Mouse (Mus musculus) hindbrain, embryonic 12.5 days (tissue): ENCODE measurements around the gene Rasgef1c. TPM values are rescaled to one million over a fixed set of nuclear protein-coding genes. Genes with fewer than 3 reads are reported as not detected.

Experiments used
- ATAC-seq: fragments of 200-750 bp; cut with Nextera tagmentation; 2 replicates; pipeline ENCODE4 v1.8.0; 2017; ENCODE audit warnings: moderate TSS enrichment; ENCODE audit not compliant: low FRiP score
- H3K27ac ChIP-seq: fragments of 300-500 bp; sonication (generic); 2 replicates; pipeline ENCODE4 v1.5.1; 2016; ENCODE audit warnings: mild to moderate bottlenecking
- H3K27me3 ChIP-seq: fragments of 300-500 bp; sonication (generic); 2 replicates; pipeline ENCODE4 v1.6.1; 2016; ENCODE audit warnings: mild to moderate bottlenecking
- H3K36me3 ChIP-seq: fragments of 300-500 bp; sonication (generic); 2 replicates; pipeline ENCODE4 v1.6.1; 2016; ENCODE audit warnings: mild to moderate bottlenecking
- H3K4me1 ChIP-seq: fragments of 300-500 bp; sonication (generic); 2 replicates; pipeline ENCODE4 v1.6.1; 2016
- H3K4me2 ChIP-seq: fragments of 300-500 bp; sonication (generic); replicated peaks from 2 replicates; pipeline ENCODE4 v1.6.1; 2016; ENCODE audit warnings: mild to moderate bottlenecking
- H3K4me3 ChIP-seq: fragments of 300-500 bp; sonication (generic); 2 replicates; pipeline ENCODE4 v1.5.1; 2016; ENCODE audit warnings: mild to moderate bottlenecking
- H3K9ac ChIP-seq: fragments of 300-500 bp; sonication (generic); 2 replicates; pipeline ENCODE4 v1.6.1; 2016; ENCODE audit warnings: mild to moderate bottlenecking, moderate library complexity
- H3K9me3 ChIP-seq: fragments of 300-500 bp; sonication (generic); replicated peaks from 2 replicates; pipeline ENCODE4 v1.6.1; 2016; ENCODE audit warnings: mild to moderate bottlenecking
- WGBS: fragments of 180-500 bp; shearing (Covaris S2); methylation state at CpG from one replicate; pipeline ENCODE4 v1.1.7; 2016; 5-methylcytosine and 5-hydroxymethylcytosine counted together
- polyA plus RNA-seq: library from polyadenylated mRNA; unstranded; fragments of >200 nt; fragmentation: Nextera tagmentation; extraction: Ambion mirVana; gene quantifications from 2 replicates; pipeline ENCODE4 v1.2.1, GENCODE M21; 2016

Gene Rasgef1c
- polyA plus RNA-seq, 1 experiment from 2014 or later = 5.3 TPM

- 32% methylated on average over 8 of the region's 8 CpGs for WGBS
- H3K9ac ChIP-seq = no peak overlapping the region
Observed at GRCm38 (mm10) chr11:49955577-49956261, 54.1 kb downstream of the Rasgef1c start.

GRCm38 (mm10) chr11:49958017-49958416 is 56.4 kb downstream of the Rasgef1c start:
- no peak overlapping the region for H3K9ac ChIP-seq
- no peak overlapping the region for H3K27ac ChIP-seq
- H3K4me3 ChIP-seq = no peak overlapping the region
- WGBS = 81% methylated on average over 10 of the region's 10 CpGs
- no peak for ATAC-seq
- no peaks in the 10 kb centered on the region for H3K36me3 ChIP-seq
- H3K4me2 ChIP-seq = no peak overlapping the region
- no peaks in the 10 kb centered on the region for H3K4me1 ChIP-seq
- H3K27me3 ChIP-seq = peaks cover 11% of the 10 kb centered on the region
- H3K9me3 ChIP-seq = no peaks in the 10 kb centered on the region

More at GRCm38 (mm10) chr11:49955577-49956261, 54.1 kb downstream of the Rasgef1c start:
- H3K9me3 ChIP-seq = no peaks in the 10 kb centered on the region
- H3K4me2 ChIP-seq = no peak overlapping the region
- H3K27me3 ChIP-seq = peaks cover 11% of the 10 kb centered on the region
- H3K36me3 ChIP-seq = no peaks in the 10 kb centered on the region
- no peaks in the 10 kb centered on the region for H3K4me1 ChIP-seq
- ATAC-seq = peak; percentile 75
- no peak overlapping the region for H3K4me3 ChIP-seq
- H3K27ac ChIP-seq = no peak overlapping the region

- Histone ChIP-seq H3K4me1 (no peaks in the 10 kb centered on the region), H3K4me3 (no peak overlapping the region), H3K27me3 (peaks cover 5% of the 10 kb centered on the region; the same call in 1 of the 2 replicates), H3K27ac (no peak overlapping the region), H3K36me3 (no peaks in the 10 kb centered on the region), H3K9me3 (no peaks in the 10 kb centered on the region), H3K4me2 (no peak overlapping the region), H3K9ac (no peak overlapping the region)
- WGBS = 32% methylated on average over 10 of the region's 10 CpGs
- ATAC-seq = peak; percentile 50; the same call in 1 of the 2 replicates
Observed at GRCm38 (mm10) chr11:49961098-49961740, 59.6 kb downstream of the Rasgef1c start.

GRCm38 (mm10) chr11:49965320-49965719 is 63.7 kb downstream of the Rasgef1c start:
- no peak for ATAC-seq
- Histone ChIP-seq H3K9ac (no peak overlapping the region), H3K4me2 (no peak overlapping the region), H3K36me3 (peaks cover 3% of the 10 kb centered on the region; the same call in 1 of the 2 replicates), H3K4me3 (no peak overlapping the region), H3K27ac (no peak overlapping the region), H3K27me3 (0 out of 2 replicates have a peak, but pooled peaks cover 2% of the 10 kb centered on the region), H3K9me3 (no peaks in the 10 kb centered on the region), H3K4me1 (no peaks in the 10 kb centered on the region)
- 75% methylated on average over 3 of the region's 3 CpGs for WGBS

GRCm38 (mm10) chr11:49969692-49970091 is 68.1 kb downstream of the Rasgef1c start:
- WGBS = 79% methylated on average over 2 of the region's 2 CpGs
- ATAC-seq = no peak

GRCm38 (mm10) chr11:49973657-49974340 is 72.2 kb downstream of the Rasgef1c start:
- no peak for ATAC-seq
- WGBS = 86% methylated on average over 10 of the region's 10 CpGs

More at GRCm38 (mm10) chr11:49969692-49970091, 68.1 kb downstream of the Rasgef1c start:
- H3K9me3 ChIP-seq = no peaks in the 10 kb centered on the region; the same call in 1 of the 2 replicates
- H3K27me3 ChIP-seq = no peaks in the 10 kb centered on the region
- no peak overlapping the region for H3K9ac ChIP-seq
- H3K4me3 ChIP-seq = no peak overlapping the region
- H3K4me1 ChIP-seq = no peaks in the 10 kb centered on the region
- H3K4me2 ChIP-seq = no peak overlapping the region
- H3K36me3 ChIP-seq = peaks cover 3% of the 10 kb centered on the region; the same call in 1 of the 2 replicates
- H3K27ac ChIP-seq = no peak overlapping the region

GRCm38 (mm10) chr11:49974675-49975074 is 73.0 kb downstream of the Rasgef1c start:
- peaks cover 3% of the 10 kb centered on the region; the same call in 1 of the 2 replicates for H3K36me3 ChIP-seq
- WGBS = 52% methylated on average over 1 of the region's 1 CpGs
- no peak for ATAC-seq
- no peak overlapping the region for H3K4me3 ChIP-seq
- no peaks in the 10 kb centered on the region; the same call in 1 of the 2 replicates for H3K9me3 ChIP-seq
- no peak overlapping the region for H3K4me2 ChIP-seq
- H3K27ac ChIP-seq = no peak overlapping the region
- H3K27me3 ChIP-seq = no peaks in the 10 kb centered on the region
- H3K9ac ChIP-seq = no peak overlapping the region
- H3K4me1 ChIP-seq = no peaks in the 10 kb centered on the region

More at GRCm38 (mm10) chr11:49973657-49974340, 72.2 kb downstream of the Rasgef1c start:
- H3K27ac ChIP-seq = no peak overlapping the region
- H3K9ac ChIP-seq = no peak overlapping the region
- no peaks in the 10 kb centered on the region for H3K4me1 ChIP-seq
- H3K9me3 ChIP-seq = no peaks in the 10 kb centered on the region; the same call in 1 of the 2 replicates
- H3K27me3 ChIP-seq = no peaks in the 10 kb centered on the region
- no peak overlapping the region for H3K4me3 ChIP-seq
- H3K36me3 ChIP-seq = peaks cover 3% of the 10 kb centered on the region; the same call in 1 of the 2 replicates
- H3K4me2 ChIP-seq = no peak overlapping the region

GRCm38 (mm10) chr11:49977963-49978568 is 76.4 kb downstream of the Rasgef1c start:
- H3K27me3 ChIP-seq = no peaks in the 10 kb centered on the region
- H3K4me1 ChIP-seq = no peaks in the 10 kb centered on the region
- ATAC-seq = no peak
- no peak overlapping the region for H3K27ac ChIP-seq
- H3K36me3 ChIP-seq = no peaks in the 10 kb centered on the region
- WGBS = 85% methylated on average over 10 of the region's 10 CpGs
- no peak overlapping the region for H3K9ac ChIP-seq
- no peak overlapping the region for H3K4me2 ChIP-seq
- H3K4me3 ChIP-seq = no peak overlapping the region
- no peaks in the 10 kb centered on the region; the same call in 1 of the 2 replicates for H3K9me3 ChIP-seq

- WGBS = 88% methylated on average over 8 of the region's 8 CpGs
Observed at GRCm38 (mm10) chr11:49978935-49979334, 77.3 kb downstream of the Rasgef1c start.

GRCm38 (mm10) chr11:49980681-49981235 is 79.1 kb downstream of the Rasgef1c start:
- no peaks in the 10 kb centered on the region for H3K27me3 ChIP-seq
- H3K9me3 ChIP-seq = no peaks in the 10 kb centered on the region
- no peaks in the 10 kb centered on the region for H3K36me3 ChIP-seq
- H3K4me1 ChIP-seq = 0 out of 2 replicates have a peak, but pooled peaks cover 3% of the 10 kb centered on the region
- no peak overlapping the region for H3K9ac ChIP-seq
- ATAC-seq = no peak
- H3K4me3 ChIP-seq = no peak overlapping the region
- no peak overlapping the region for H3K4me2 ChIP-seq
- H3K27ac ChIP-seq = no peak overlapping the region
- WGBS = 78% methylated on average over 6 of the region's 6 CpGs

More at GRCm38 (mm10) chr11:49978935-49979334, 77.3 kb downstream of the Rasgef1c start:
- Histone ChIP-seq H3K4me3 (no peak overlapping the region), H3K9me3 (no peaks in the 10 kb centered on the region; the same call in 1 of the 2 replicates), H3K27me3 (no peaks in the 10 kb centered on the region), H3K4me2 (no peak overlapping the region), H3K27ac (no peak overlapping the region), H3K36me3 (no peaks in the 10 kb centered on the region), H3K9ac (no peak overlapping the region), H3K4me1 (0 out of 2 replicates have a peak, but pooled peaks cover 3% of the 10 kb centered on the region)
- ATAC-seq = no peak

- H3K4me1 ChIP-seq = 0 out of 2 replicates have a peak, but pooled peaks cover 3% of the 10 kb centered on the region
- no peak overlapping the region for H3K9ac ChIP-seq
- no peaks in the 10 kb centered on the region for H3K9me3 ChIP-seq
- H3K36me3 ChIP-seq = no peaks in the 10 kb centered on the region
- no peak overlapping the region for H3K27ac ChIP-seq
- H3K27me3 ChIP-seq = no peaks in the 10 kb centered on the region
- H3K4me2 ChIP-seq = no peak overlapping the region
- no peak for ATAC-seq
- no peak overlapping the region for H3K4me3 ChIP-seq
- WGBS = 87% methylated on average over 7 of the region's 7 CpGs
Observed at GRCm38 (mm10) chr11:49981321-49981963, 79.8 kb downstream of the Rasgef1c start.
